Mouse (Mus musculus) liver, embryonic 11.5 days (tissue): Measurements from ENCODE around the gene Eid1. TPM values are rescaled to one million over a fixed set of nuclear protein-coding genes. Genes with fewer than 3 reads are reported as not detected.

Experiments
- ATAC-seq: fragments of 200-750 bp; cut with Nextera tagmentation; replicated peaks from 2 replicates; pipeline ENCODE4 v1.8.0; 2017; ENCODE audit warnings: moderate number of reproducible peaks, mild to moderate bottlenecking, moderate TSS enrichment, moderate library complexity; ENCODE audit not compliant: low FRiP score
- DNase-seq: peaks from one replicate; pipeline ENCODE4 v3.0.0-alpha.2; 2017; ENCODE audit warnings: low spot score
- H3K27ac ChIP-seq: fragments of 300-500 bp; sonication (generic); 2 replicates; pipeline ENCODE4 v1.5.1; 2014; ENCODE audit warnings: mild to moderate bottlenecking, low read depth, low read length, control low read depth
- H3K27me3 ChIP-seq: fragments of 300-500 bp; sonication (generic); replicated peaks from 2 replicates; pipeline ENCODE4 v1.6.1; 2014; ENCODE audit warnings: low read length, mixed read lengths; ENCODE audit not compliant: control insufficient read depth, insufficient read depth
- H3K36me3 ChIP-seq: fragments of 300-500 bp; sonication (generic); 2 replicates; pipeline ENCODE4 v1.6.1; 2014; ENCODE audit warnings: mild to moderate bottlenecking, low read length, moderate library complexity, mixed read lengths; ENCODE audit not compliant: control insufficient read depth, insufficient read depth
- H3K4me1 ChIP-seq: fragments of 300-500 bp; sonication (generic); replicated peaks from 2 replicates; pipeline ENCODE4 v1.6.1; 2014; ENCODE audit warnings: low read length, mixed read lengths; ENCODE audit not compliant: control insufficient read depth, insufficient read depth
- H3K4me2 ChIP-seq: fragments of 300-500 bp; sonication (generic); 2 replicates; pipeline ENCODE4 v1.6.1; 2014; ENCODE audit warnings: mild to moderate bottlenecking, control low read depth, moderate library complexity
- H3K4me3 ChIP-seq: fragments of 300-500 bp; sonication (generic); 2 replicates; pipeline ENCODE4 v1.5.1; 2014; ENCODE audit warnings: low read depth, low read length, control low read depth
- H3K9ac ChIP-seq: fragments of 300-500 bp; sonication (generic); 2 replicates; pipeline ENCODE4 v1.6.1; 2014; ENCODE audit warnings: low read depth, low read length, control low read depth
- H3K9me3 ChIP-seq: fragments of 300-500 bp; sonication (generic); 2 replicates; pipeline ENCODE4 v1.6.1; 2016; ENCODE audit warnings: low read length, inconsistent platforms, mixed read lengths; ENCODE audit not compliant: control insufficient read depth
- WGBS: fragments of 180-500 bp; shearing (Covaris S2); extraction: QIAGEN DNeasy Blood & Tissue Kit; methylation state at CpG from one replicate; pipeline ENCODE4 v1.1.7; 2014; 5-methylcytosine and 5-hydroxymethylcytosine counted together
- polyA plus RNA-seq: library from polyadenylated mRNA; unstranded; fragments of >200 nt; fragmentation: Nextera tagmentation; extraction: Ambion mirVana; gene quantifications from 2 replicates; pipeline ENCODE4 v1.2.1, GENCODE M21; 2014

Eid1 gene
- polyA plus RNA-seq, 1 experiment from 2014 or later, result 81.1 TPM

- ATAC-seq, result no peak
- no peak overlapping the region for H3K4me2 ChIP-seq
- H3K4me3 ChIP-seq, result no peak overlapping the region
Measured at GRCm38 (mm10) chr2:125681811-125682210, 8.9 kb downstream of the Eid1 start.

GRCm38 (mm10) chr2:125683895-125684294 lies 11.0 kb downstream of the Eid1 start:
- Histone ChIP-seq H3K36me3 (no peaks in the 10 kb centered on the region), H3K9me3 (no peaks in the 10 kb centered on the region), H3K4me2 (no peak overlapping the region), H3K9ac (no peak overlapping the region), H3K4me3 (no peak overlapping the region), H3K4me1 (no peaks in the 10 kb centered on the region), H3K27me3 (no peaks in the 10 kb centered on the region), H3K27ac (no peak overlapping the region)
- 71% methylated on average over 7 of the region's 7 CpGs for WGBS
- ATAC-seq (no peak), DNase-seq (no peak)

More at GRCm38 (mm10) chr2:125681811-125682210, 8.9 kb downstream of the Eid1 start:
- H3K36me3 ChIP-seq, result no peaks in the 10 kb centered on the region
- DNase-seq, result no peak
- H3K27ac ChIP-seq, result no peak overlapping the region
- H3K9ac ChIP-seq, result no peak overlapping the region
- H3K9me3 ChIP-seq, result no peaks in the 10 kb centered on the region
- H3K4me1 ChIP-seq, result no peaks in the 10 kb centered on the region
- H3K27me3 ChIP-seq, result no peaks in the 10 kb centered on the region
- WGBS, result 78% methylated on average over 9 of the region's 9 CpGs

DNA sequence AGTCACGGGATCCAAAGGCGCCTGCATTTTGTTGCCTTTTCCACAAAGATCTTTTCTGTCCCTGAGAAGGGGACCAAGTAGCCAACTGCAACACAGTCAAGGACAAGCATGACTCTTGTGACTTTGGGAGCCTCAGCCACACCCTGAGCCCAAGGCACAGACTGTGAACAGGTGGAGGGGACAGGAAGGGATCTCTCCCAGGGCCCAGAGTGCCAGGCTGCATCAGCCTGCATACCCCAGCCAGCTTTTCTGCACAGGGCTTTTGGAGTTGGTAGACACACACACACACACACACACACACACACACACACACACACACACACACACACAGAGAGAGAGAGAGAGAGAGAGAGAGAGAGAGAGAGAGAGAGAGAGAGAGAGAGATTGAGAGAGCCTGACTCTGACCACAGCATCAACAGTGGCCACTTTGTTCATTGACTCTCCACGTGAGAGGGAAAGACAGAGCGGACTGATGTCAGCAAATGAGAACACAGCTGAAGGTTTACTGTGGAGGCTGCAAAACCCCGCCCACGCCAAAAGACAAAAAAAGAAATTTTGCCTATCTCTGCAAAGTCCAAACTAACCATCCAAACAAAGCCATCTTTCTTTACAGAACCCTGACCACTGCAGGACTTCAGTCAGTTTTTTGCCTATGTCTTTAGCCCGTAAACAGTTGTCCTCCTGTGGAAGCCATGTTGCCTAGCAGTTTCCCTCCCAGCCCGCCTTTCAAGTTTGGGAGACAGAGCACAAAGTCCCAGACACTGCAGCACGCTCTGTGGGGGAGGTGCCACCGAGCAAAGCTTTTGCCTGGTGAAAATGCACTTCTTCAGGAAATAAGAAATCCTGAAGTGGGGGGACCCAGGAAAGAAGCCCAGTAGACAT lies 11.9 kb downstream of the Eid1 start:
- 63% methylated on average over 10 of the region's 10 CpGs for WGBS
- H3K27ac ChIP-seq, result no peak overlapping the region

GRCm38 (mm10) chr2:125685441-125686150 lies 12.7 kb downstream of the Eid1 start:
- H3K27ac ChIP-seq, result no peak overlapping the region
- no peak for DNase-seq

More for the DNA sequence above, 11.9 kb downstream of the Eid1 start:
- Histone ChIP-seq H3K4me1 (no peaks in the 10 kb centered on the region), H3K36me3 (no peaks in the 10 kb centered on the region), H3K4me3 (no peak overlapping the region), H3K4me2 (no peak overlapping the region), H3K9me3 (no peaks in the 10 kb centered on the region), H3K27me3 (no peaks in the 10 kb centered on the region), H3K9ac (no peak overlapping the region)
- no peak for DNase-seq
- ATAC-seq, result no peak

GRCm38 (mm10) chr2:125692010-125692409 lies 19.1 kb downstream of the Eid1 start:
- DNase-seq (no peak), ATAC-seq (no peak)
- no peak overlapping the region for H3K4me2 ChIP-seq
- H3K4me3 ChIP-seq, result no peak overlapping the region
- WGBS, result 64% methylated on average over 2 of the region's 2 CpGs
- H3K27ac ChIP-seq, result no peak overlapping the region
- H3K36me3 ChIP-seq, result no peaks in the 10 kb centered on the region
- H3K9ac ChIP-seq, result no peak overlapping the region
- H3K9me3 ChIP-seq, result no peaks in the 10 kb centered on the region
- no peaks in the 10 kb centered on the region for H3K27me3 ChIP-seq
- no peaks in the 10 kb centered on the region for H3K4me1 ChIP-seq

More at GRCm38 (mm10) chr2:125685441-125686150, 12.7 kb downstream of the Eid1 start:
- ATAC-seq, result no peak
- Histone ChIP-seq H3K4me2 (no peak overlapping the region), H3K4me1 (no peaks in the 10 kb centered on the region), H3K9me3 (no peaks in the 10 kb centered on the region), H3K27me3 (no peaks in the 10 kb centered on the region), H3K4me3 (no peak overlapping the region), H3K36me3 (no peaks in the 10 kb centered on the region), H3K9ac (no peak overlapping the region)
- WGBS, result 67% methylated on average over 9 of the region's 9 CpGs

- H3K9me3 ChIP-seq, result no peaks in the 10 kb centered on the region
- 75% methylated on average over 2 of the region's 2 CpGs for WGBS
- no peaks in the 10 kb centered on the region for H3K4me1 ChIP-seq
- H3K27ac ChIP-seq, result no peak overlapping the region
- DNase-seq (no peak), ATAC-seq (no peak)
- H3K9ac ChIP-seq, result no peak overlapping the region
- no peak overlapping the region for H3K4me2 ChIP-seq
- H3K27me3 ChIP-seq, result no peaks in the 10 kb centered on the region
- no peak overlapping the region for H3K4me3 ChIP-seq
- no peaks in the 10 kb centered on the region for H3K36me3 ChIP-seq
Measured at GRCm38 (mm10) chr2:125694798-125695197, 21.9 kb downstream of the Eid1 start.

GRCm38 (mm10) chr2:125696219-125696618 lies 23.3 kb downstream of the Eid1 start:
- Histone ChIP-seq H3K4me2 (no peak overlapping the region), H3K4me1 (no peaks in the 10 kb centered on the region), H3K9me3 (no peaks in the 10 kb centered on the region), H3K36me3 (no peaks in the 10 kb centered on the region), H3K9ac (no peak overlapping the region), H3K4me3 (no peak overlapping the region), H3K27ac (no peak overlapping the region), H3K27me3 (no peaks in the 10 kb centered on the region)
- 66% methylated on average over 2 of the region's 2 CpGs for WGBS
- DNase-seq (no peak), ATAC-seq (no peak)

DNA sequence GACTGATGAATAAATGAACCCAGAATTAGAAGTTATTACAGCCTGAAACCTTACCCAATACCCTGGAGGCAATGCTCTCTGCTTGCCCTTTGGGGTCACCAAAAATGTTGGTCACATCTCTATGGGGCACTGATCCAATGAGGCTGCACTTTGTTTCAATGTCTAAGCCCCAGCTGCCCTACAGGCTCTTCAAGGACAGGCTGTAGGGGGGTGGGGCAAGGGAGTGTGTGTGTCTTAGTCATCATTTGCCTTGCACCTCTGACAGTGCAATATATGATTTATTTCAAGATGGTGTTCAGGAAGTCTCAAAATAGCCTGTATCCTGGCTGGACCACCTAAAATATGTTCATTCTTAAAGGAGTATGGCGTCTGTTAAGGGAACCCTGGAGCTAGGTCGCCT lies 28.7 kb downstream of the Eid1 start:
- Histone ChIP-seq H3K4me3 (no peak overlapping the region), H3K4me1 (no peaks in the 10 kb centered on the region), H3K27ac (no peak overlapping the region), H3K4me2 (no peak overlapping the region), H3K27me3 (no peaks in the 10 kb centered on the region), H3K9me3 (no peaks in the 10 kb centered on the region), H3K36me3 (no peaks in the 10 kb centered on the region), H3K9ac (no peak overlapping the region)
- no peak for ATAC-seq
- no peak for DNase-seq
- whole genome bisulfite sequencing, result 64% methylated on average over 2 of the region's 2 CpGs
